Mouse (Mus musculus): ENCODE results near the gene Brat1. TPM values are rescaled to one million over a fixed set of nuclear protein-coding genes. Genes with fewer than 3 reads are reported as not detected.

Brat1 gene
- total RNA-seq, 2 experiments from 2014 or later, result 17.6 to 17.8 TPM

DNA sequence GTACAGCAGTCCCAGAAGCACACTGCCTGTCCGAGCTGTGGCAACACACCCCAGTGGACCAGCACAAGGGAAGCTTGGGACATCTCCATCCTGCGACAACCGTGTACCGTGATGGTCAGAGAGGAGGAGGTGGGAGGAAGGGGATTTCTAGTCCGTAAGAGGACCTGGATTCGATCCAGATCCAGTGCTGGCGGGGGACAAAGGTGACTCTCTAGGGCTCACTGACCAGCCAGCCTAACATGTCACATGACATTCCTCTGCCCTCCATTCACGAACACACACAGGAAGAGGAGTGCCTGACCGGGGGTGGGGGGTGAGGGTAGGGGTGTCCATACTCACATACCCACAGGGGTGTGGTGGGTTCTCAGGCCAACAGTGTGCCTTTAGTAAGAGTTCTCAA, 5.0 kb upstream of the Brat1 start:
- no peak for DNase-seq (ENCODE audit: low spot score in 2 of 2)

GRCm38 (mm10) chr5:140701661-140702060, 3.1 kb upstream of the Brat1 start:
- no peak for DNase-seq (ENCODE audit: low spot score in 2 of 2)

DNA sequence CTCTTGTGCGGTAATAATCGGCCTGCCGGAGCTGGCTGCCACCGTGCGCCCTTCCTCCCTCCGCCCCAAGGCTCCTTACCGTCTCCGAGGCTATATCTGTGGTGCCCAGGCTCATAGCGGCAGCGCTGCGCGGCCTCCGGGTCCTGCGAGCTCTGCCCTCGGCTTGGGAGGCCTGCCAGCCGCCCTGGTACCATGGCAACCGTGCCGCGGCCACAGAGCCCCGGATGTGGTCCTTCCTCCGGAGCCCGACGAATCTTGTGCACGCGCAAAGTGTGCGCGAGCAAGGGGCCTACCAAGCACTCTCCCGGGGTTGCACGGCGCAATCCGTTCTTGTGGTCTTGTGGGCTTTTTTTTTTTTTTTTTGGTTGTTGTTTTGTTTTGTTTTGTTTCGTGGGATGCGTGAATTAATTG, 2.7 kb upstream of the Brat1 start, which contains the start of gene Iqce:
TSS of gene Iqce (minus strand) at position 276 of the 411 bp plus-strand sequence.
- DNase-seq (ENCODE audit: low spot score in 2 of 2), result peak; percentile 95 to 96

DNA sequence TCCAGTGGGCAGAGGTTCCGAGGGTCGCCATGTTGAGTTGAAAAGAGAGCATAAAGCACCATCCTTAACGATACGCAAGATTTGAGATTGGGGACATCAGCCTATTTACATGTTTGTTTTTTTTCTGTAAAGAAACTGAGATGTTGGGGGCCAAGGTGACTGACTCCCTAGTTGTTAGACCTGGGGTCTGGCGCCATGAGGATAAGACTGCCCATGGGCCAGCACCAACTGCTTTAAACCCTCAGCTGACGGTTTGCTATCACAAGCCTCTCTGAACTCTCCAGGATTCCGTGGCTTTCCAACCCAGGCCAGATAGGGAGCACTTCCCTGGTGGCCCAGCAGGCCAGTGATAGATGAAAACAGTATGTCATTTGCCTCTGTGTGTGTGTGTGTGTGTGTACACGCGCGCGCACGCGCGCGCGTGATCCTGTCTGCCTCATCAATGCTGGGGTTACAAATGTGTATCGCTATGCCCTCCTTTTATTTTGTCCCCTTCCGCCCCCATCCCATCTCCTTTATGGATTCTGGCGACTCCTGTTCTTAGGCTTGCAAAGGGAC, 2.1 kb upstream of the Brat1 start:
- DNase-seq (ENCODE audit: low spot score in 2 of 2), result no peak

- DNase-seq (ENCODE audit: low spot score in 2 of 2), result no peak
Observed at GRCm38 (mm10) chr5:140703480-140704377, 1.1 kb upstream of the Brat1 start.

GRCm38 (mm10) chr5:140705501-140706171, 825 bp downstream of the Brat1 start:
- DNase-seq (ENCODE audit: low spot score in 2 of 2), result no peak

GRCm38 (mm10) chr5:140710315-140710714, 5.5 kb downstream of the Brat1 start:
- DNase-seq (ENCODE audit: low spot score in 2 of 2), result no peak

DNA sequence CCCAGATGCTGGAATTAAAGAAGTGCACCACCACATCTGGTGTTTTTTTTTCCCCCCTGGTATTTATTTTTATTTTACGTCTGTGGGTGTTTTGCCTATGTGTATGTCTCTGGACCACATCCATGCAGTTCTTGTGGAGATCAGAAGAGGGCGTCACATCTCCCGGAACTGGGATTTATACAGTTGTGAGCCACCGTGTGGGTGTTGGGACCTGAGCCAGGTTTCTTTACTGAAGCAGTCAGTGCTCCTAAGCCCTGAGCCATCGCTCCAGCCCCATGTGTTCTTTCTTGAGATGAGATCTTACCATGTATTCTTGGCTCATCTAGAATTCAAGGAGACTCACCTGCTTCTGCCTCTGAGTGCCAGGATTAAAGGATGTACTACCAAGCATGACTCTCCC, 6.2 kb downstream of the Brat1 start:
- no peak for DNase-seq (ENCODE audit: low spot score in 2 of 2)

DNA sequence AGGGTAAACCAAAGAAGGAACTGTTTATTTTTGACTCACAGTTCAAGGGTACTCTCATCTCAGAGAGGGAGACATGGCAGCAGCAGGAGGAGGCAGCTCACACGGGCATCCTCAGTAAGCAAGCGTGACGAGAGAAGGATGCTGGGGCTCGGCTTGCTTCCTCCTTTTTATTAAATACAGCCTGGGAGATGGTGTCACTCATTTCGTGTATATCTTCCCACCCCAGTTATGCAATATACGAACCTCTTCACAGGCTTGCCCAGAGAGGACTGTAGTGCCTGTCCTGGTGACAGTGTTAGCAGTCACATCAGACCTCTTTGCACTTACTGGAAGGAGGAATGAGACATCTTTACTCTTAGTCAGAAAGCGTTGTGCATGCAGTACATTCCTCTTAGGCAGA, 16.0 kb downstream of the Brat1 start:
- no peak for DNase-seq (ENCODE audit: low spot score in 2 of 2)

DNA sequence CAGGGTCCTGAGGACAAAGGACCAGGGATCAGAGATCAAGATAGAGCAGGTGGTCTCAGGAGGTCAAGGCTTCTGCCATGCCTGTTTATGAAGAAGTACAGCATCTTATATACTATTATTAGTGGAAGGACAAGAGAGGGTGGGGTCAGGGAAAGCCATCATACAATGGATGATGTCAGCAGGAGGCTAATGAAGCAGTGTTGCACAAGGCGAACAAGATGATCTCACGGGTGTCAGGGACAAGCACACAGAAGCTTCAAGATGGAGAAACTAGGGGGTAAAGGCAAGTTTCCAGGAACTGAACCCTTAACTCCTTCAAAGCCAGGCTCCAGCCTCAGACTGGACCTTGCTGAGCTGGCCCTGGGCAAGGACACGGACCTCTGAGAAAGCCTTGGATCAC, 17.3 kb downstream of the Brat1 start:
- no peak for DNase-seq (ENCODE audit: low spot score in 2 of 2)

DNA sequence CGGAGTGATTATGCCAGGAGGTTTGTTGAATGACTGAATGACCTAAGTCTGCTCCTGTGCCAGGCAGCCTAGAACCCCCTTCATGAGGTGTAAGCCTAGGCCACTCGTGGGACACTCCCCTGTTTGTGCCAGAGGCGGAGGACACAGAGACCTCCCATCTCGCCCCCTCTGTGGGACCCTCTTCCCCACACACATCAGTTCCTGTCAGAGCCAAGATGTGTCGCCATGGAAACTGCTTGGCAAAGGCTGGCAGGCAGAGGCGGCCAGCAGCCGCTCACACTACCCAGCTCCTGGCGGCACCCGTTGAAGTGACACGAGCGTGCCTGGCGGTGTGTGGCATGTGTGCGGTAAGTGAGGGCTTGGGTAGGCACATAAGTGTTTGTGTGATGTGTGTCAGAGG, 19.0 kb downstream of the Brat1 start, which contains the start of gene Amz1:
TSS of gene Amz1 (plus strand) at position 306 of the 400 bp plus-strand sequence.
- peak; percentile 59 to 68 for DNase-seq (ENCODE audit: low spot score in 2 of 2)

GRCm38 (mm10) chr5:140726062-140726839, 21.4 kb downstream of the Brat1 start:
- DNase-seq (ENCODE audit: low spot score in 2 of 2), result peak in 1 of 2 experiments; percentile 44

GRCm38 (mm10) chr5:140726946-140727740, 22.3 kb downstream of the Brat1 start:
- no peak for DNase-seq (ENCODE audit: low spot score in 2 of 2)

GRCm38 (mm10) chr5:140731040-140731797, 26.4 kb downstream of the Brat1 start:
- no peak for DNase-seq (ENCODE audit: low spot score in 2 of 2)

- no peak for DNase-seq (ENCODE audit: low spot score in 2 of 2)
Observed at GRCm38 (mm10) chr5:140732195-140732594, 27.4 kb downstream of the Brat1 start.

DNA sequence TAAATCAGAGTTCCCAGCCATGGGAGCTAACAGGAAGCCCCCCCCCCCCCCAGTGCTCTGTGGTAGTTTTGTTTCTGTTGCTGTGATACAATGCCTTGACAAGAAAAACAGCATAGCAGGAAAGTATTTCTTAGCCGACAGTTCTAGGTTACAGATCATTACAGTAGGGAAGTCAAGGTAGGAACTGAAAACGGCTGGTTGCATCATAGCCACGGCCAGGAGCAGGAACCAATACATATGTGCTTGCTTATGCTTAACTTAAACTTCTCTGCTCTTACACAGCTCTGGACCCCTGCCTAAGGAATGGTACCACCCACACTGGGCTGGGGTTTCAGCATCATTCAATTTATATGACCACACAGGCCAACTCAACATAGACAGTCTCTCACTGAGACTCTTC, 28.5 kb downstream of the Brat1 start:
- DNase-seq (ENCODE audit: low spot score in 2 of 2), result no peak

GRCm38 (mm10) chr5:140735297-140735696, 30.5 kb downstream of the Brat1 start:
- peak; percentile 26 to 32 for DNase-seq (ENCODE audit: low spot score in 2 of 2)

DNA sequence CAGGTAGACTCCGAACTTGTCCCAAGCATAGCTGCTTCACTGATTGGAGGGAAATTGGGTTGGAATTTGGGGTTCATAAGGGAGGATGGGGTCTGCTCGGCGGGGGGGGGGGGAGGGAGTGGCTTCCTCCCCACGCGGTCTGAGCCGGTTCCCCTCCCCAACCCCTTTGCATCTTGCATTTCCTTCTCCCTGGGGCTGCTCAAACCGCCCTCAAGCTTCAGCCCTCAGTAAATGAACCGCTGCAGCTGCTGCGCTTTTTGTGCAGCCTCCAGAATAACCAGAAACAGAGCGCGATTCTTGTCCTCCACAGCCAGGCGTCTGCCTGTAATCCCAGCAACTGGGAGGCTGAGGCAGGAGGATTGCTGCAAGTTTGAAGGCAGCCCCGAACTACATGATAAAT, 31.4 kb downstream of the Brat1 start:
- no peak for DNase-seq (ENCODE audit: low spot score in 2 of 2)

DNA sequence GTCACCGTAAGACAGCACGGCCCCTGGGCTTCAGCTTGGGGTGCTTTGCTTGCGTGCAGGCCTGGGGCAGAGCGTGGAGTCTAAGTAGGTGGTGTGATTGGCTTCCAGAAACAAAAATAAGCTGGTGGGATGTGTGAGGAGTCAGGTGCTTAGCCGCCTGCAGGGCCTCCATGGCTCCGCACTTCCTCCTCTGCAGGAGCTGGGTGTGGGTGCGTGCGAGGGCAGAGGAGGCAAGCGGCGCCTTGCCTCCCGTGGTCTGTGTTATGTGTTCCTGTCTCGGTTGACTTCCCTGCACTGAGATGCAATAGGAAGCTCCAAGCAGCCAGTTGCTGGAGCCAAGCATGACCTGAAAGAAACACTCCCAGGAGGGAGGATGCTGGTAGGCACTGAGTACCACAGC, 35.0 kb downstream of the Brat1 start:
- DNase-seq (ENCODE audit: low spot score in 2 of 2), result peak; percentile 28 to 68

DNA sequence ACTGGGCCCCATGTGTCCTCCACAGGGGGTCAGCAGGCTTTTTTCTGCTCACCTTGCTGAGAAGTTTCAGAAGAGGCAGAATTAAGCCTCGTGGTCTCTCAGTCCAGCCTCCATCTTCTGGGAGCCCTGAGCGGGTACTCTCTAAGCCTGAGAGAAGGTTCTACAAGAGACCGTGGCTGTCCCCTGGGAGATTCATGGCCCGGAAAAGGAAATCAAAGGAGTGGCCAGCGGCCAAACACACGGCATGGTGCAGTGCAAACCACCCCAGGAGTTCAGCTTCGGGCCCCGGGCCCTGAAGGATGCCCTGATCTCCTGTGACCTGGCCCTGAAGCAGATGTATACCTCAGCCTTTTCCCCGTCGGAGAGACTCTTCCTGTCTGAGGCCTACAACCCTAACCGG, 36.2 kb downstream of the Brat1 start:
- no peak for DNase-seq (ENCODE audit: low spot score in 2 of 2)

All from left cerebral cortex, adult 18-20 months (tissue).